Comparison of ENCODE assay signal across 12 mouse cellular contexts in genomic region chr9:9376650-9377189, GRCm38 (mm10).
DNase-seq lines count a peak whose midpoint lies in the region.
"Had no signal": no experiment of that assay in that cellular context is flagged by ENCODE, and none has a peak within 500 bp of the region (broad histone marks: within the 10 kb centered on the region; RNA-seq: fewer than 3 reads in every experiment).

No protein-coding gene starts in this region.

- DNase-seq in embryo, embryonic 10.5 days (ENCODE audit: low spot score): peak; percentile 33
- no peak for DNase-seq in embryo, embryonic 10 days (ENCODE audit: low spot score)
- peak; percentile 8 for DNase-seq in layer of hippocampus, adult 11-12 months (ENCODE audit: low spot score)
- DNase-seq in layer of hippocampus, postnatal 10 days (ENCODE audit: low spot score in 2 of 2): no peak
- DNase-seq in retina, embryonic 14.5 days (ENCODE audit: low spot score): peak; percentile 66
- no peak for DNase-seq in retina, postnatal 1 day
- peak; percentile 24 for DNase-seq in telencephalon, adult 2 months (ENCODE audit: low read depth, low spot score)
- no peak for DNase-seq in heart, postnatal 36 days
- DNase-seq: B cell, adult 2 months; kidney, adult 2 months; left cerebral cortex, postnatal 4 days; lung, postnatal 14 days had no signal

- intact Hi-C loops in heart, postnatal 36 days (cut with DNase I): no loop called here

Comparison
In these comparisons a context has a peak if more than half of its experiments do, and no peak if none do; other contexts are left out.
1. DNase-seq: peak in embryo, embryonic 10.5 days (single experiment), layer of hippocampus, adult 11-12 months (single experiment), retina, embryonic 14.5 days (single experiment) and telencephalon, adult 2 months (single experiment); none in embryo, embryonic 10 days (single experiment), layer of hippocampus, postnatal 10 days (0 of 2), retina, postnatal 1 day (single experiment) and heart, postnatal 36 days (0 of 2).